Mouse (Mus musculus) spleen, postnatal 14 days (tissue): Measurements from ENCODE around the gene Fbh1.
A peak's percentile ranks its signal among the peaks of the same experiment; 100 is the strongest.

Experiments
- DNase-seq, 2 experiments: peaks; one replicate each; pipeline ENCODE4 v3.0.0; 2021 to 2022; ENCODE audit warnings: low spot score in 2 of 2

The Fbh1 gene

DNA sequence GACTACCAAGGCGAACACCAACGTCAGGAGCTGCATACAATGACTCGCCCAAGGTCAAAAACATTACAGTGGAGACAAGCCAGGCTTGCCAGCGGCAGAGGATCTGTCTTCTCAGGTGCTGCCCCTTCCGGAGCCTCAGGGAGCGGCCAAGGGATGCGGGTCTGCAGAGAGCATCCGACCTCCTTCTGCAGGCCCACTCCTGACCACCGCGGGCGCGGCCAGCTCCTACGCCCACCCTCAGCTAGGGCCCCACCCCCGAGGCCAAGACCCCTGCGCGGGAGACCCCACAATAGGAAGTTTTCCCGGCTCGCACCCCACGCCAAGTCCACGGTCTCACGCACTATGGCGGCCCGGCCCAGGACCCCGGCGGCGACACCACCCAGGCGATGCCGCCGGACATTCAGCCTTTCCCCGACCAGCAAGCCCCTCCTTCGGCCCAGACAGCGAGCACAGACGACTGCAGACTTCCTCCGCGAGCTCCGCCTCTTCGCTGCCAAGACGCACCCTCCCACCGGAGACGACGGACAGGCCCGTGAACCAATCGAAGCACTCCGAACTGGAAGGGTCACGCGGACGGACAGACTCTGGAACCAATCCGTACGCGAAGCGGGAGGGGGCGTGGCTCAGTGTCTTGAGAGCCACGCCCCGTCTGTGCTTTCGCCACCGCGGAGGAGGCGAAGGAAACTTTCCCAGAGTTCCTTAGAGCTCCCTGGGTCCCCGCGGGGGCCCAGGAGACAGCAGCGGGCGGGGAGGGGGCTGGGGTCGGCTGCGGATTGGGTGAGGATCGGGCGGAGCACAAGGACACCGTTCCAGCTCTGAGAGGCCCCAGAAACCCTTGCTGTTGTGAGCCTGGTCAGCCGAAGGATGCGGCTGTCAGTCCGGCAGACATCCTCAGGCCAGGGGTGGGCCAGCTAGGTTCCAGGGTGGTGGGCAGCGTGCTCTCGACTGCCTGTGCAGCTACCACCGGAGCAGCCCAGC is at the start of gene Fbh1, which contains the start of gene Ankrd16:
Gene Fbh1 (minus strand): TSS at position 492 of the 978 bp plus-strand sequence.
Gene Ankrd16 (plus strand): TSS at position 786 of the 978 bp plus-strand sequence.
- DNase-seq: peak; percentile 100

DNA sequence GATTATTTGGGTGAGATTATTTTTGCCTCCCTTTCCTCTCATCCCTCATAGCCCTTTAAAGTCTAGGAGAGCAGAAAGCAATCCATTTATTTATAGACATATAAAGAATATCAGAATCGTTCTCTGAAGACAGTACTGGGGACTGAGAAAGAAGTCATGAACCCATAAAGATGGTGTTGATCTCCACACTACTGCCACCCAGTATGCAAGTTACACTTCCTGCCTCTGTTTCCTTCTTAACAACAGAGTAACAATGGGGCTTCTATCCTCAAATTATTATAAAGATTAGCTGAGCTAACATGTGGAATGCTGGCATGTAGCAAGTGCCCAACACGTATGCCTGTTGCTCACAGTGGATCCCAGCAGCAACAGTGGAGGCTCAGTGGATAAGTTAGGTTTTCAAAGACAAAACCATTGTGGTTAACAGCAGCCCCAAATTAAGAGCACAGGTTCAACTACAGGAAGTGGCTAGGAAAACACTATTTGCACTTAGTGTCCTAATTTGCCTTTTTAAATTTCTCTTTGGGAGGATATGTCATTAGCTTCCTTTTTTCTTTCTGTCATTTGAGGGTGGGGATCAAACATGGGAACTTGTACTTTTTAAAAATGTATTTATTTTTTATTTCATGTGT is 24.0 kb upstream of the Fbh1 start:
- no peak for DNase-seq

GRCm38 (mm10) chr2:11797930-11798364 is 20.6 kb upstream of the Fbh1 start:
- no peak for DNase-seq

DNA sequence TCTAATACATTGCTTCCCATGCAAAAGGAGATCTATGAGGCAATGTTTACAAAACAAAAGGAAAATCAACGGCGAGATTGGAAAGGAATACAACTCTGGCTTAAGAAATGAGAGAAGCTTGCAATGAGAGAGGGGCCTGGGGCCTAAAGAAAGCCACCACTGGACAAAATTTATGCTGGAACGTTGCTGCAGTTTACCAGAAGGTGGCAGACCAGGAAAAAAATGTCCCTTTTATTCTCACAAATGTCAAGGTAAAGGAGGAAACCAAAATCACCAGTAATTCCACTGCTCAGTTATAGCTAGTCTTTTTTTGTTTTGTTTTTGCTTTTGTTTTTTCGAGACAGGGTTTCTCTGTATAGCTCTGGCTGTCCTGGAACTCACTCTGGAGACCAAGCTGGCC is 17.3 kb upstream of the Fbh1 start:
- DNase-seq: no peak

- DNase-seq: no peak
Observed at GRCm38 (mm10) chr2:11784159-11784558, 6.8 kb upstream of the Fbh1 start.

DNA sequence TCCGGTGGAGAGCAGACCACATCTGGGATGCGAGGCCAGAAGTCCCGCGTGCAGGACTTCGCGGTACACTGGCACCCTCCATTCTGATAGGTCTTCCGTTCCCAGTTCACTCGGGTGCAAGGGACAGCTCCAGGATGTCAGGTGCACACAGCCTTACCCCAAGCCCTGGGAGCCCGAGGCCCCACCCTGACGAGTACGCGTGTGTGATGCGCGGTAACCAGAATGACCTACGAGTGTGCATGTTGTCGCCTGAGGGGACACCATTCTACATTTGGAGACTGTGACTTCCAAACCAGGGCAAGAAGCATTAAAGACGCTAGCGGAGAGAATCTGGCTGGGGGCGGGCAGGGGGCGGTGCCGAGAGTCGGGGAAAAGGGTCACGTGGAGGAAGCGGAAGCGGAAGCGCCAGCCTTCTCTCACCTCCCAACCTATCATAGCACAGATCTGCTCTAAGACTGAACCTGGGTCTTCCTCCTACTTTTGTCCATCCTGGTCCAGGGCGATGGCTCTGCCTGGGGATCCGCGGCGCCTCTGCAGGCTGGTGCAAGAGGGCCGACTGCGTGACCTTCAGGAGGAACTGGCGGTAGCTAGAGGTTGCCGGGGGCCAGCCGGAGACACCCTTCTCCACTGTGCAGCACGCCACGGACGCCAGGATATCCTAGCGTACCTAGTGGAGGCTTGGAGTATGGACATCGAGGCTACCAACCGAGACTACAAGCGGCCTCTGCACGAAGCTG is 873 bp upstream of the Fbh1 start:
- DNase-seq: peak; percentile 59 to 69

- no peak for DNase-seq
Observed at GRCm38 (mm10) chr2:11776415-11776814, 967 bp downstream of the Fbh1 start.

DNA sequence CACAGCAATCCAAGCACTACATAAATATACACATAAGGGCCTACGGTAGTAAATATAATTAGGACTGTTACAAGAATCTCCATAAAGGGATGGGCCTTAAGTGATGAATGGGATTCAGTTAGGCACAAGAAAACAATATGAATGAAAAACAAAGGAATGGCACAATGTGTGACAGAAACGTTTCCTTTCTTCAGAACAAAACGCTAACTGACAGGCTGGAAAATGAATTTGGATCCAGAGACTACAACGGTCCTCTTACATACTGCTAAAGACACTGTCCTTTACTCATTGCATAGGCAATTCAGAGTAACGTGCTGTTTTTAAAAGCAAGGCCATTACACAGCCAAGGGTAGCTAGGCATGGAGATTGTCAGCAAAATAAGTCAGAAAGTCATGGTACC is 2.3 kb downstream of the Fbh1 start:
- DNase-seq: no peak

- DNase-seq: no peak
Observed at GRCm38 (mm10) chr2:11774426-11774825, 3.0 kb downstream of the Fbh1 start.

GRCm38 (mm10) chr2:11772401-11772800 is 5.0 kb downstream of the Fbh1 start:
- no peak for DNase-seq

GRCm38 (mm10) chr2:11771701-11772100 is 5.7 kb downstream of the Fbh1 start:
- DNase-seq: no peak

- DNase-seq: no peak
Observed at GRCm38 (mm10) chr2:11767161-11767545, 10.2 kb downstream of the Fbh1 start.

DNA sequence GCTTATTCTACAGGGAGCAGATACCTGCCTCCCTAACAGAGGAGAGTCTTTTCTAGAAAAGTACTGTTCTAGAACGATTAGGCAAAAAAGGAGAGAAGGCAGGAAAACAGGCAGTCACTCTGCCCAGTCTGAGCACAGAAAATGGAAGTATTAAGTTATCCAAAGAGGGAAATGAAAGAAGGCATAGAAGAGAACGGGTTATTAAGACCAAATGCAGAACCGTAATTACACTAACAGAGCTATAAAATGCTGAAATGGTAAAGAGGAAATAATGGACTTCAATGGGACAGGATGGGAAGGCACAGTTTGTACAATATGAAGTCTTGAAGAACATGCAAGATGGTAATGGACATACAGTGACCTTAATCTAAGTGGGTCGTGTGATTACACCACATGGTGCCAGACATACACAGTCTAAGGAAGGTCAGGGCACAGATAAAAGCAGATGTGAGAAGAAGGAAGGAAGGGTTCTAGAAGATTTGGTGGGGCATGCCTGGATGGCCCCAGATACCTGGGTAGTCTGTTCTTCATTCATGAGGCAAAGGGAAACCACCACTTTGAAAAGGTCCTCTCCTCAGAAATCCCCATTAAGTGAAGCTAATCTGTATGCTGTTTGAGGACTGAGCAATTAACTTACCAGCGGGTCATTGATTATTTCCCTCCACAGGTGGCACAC is 10.8 kb downstream of the Fbh1 start:
- DNase-seq: no peak

GRCm38 (mm10) chr2:11765694-11766093 is 11.7 kb downstream of the Fbh1 start:
- no peak for DNase-seq

GRCm38 (mm10) chr2:11762541-11762940 is 14.8 kb downstream of the Fbh1 start:
- no peak for DNase-seq

DNA sequence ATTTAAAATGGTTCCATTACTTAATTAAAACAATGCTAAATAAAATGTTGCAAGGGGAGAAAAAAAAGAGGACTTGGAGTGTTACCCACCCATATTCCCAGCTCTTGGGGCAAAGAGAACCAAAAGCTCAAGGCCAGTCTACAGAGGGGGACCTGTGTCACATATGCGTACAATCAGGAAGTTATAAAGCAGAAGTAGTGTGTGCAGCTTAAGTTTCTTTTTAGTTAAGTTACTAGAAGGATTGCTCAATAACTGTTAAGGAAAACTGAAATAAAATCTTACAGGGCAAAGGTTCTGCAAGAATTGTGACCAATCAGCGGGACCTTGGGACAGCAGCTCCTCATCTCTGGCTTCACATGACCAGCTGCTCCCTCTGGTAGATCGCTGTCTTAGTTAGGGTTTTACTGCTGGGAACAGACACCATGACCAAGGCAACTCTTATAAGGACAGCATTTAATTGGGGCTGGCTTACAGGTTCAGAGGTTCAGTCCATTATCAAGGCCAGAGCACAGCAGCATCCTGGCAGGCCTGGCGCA is 37.8 kb downstream of the Fbh1 start:
- no peak for DNase-seq

DNA sequence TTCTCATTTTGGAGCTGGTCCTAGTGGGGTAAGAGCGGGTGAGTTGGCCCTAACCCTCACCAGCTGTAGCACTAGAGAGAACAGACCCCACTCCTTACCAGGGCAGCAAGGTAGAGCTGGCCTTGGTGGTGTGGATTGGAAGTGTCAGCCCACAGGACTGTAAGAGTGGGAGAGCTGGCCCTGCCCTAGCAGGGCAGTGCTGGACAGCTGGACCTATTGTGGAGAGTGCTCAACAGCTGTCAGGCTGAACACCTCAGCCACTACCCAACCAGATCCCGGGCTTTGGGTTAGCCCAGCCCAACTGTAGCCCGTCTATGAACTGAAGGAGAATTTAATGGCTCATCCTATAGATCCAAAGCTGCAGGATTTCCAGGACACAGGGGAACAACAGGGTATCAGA is 38.6 kb downstream of the Fbh1 start:
- DNase-seq: no peak

DNA sequence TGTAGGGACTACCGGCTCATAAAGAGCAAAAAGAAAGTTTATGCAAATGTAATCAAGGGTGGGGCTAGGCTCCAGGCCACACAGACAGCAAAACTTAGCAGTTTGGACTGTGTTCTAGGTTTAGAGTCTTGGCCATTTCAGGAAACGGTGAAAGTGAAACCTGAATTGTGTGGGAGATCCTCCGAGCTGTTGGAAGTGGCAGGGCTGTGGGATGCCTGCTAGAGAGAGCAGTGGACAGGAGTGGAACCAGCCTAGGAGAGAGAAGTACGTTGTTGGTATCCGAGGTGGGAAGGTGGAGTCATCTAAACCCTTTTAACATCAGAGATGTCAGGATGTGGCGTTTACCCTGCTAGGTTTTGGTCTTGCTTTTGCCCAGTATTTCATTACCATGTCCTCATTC is 41.5 kb downstream of the Fbh1 start:
- no peak for DNase-seq

- no peak for DNase-seq
Observed at GRCm38 (mm10) chr2:11732978-11733377, 44.4 kb downstream of the Fbh1 start.

DNA sequence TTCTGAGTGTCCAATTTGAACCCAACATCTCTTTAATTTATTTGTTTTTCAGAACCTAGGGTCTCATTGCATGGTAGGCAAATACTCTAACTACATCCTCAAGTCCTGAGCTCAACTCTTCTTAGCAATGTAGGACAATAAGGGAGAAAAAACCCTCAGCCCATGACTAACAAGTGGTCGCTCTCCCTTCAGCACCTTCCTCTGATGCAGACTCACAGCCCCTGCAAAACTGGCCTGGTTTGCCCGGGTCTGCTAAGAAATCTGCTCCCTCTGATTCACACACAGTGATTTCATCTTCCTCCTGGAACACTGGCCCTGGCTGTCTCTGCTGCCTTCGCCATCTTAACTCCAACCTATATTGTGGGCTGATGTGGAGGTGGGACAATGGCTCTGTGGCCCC is 48.3 kb downstream of the Fbh1 start:
- DNase-seq: no peak

GRCm38 (mm10) chr2:11727574-11727973 is 49.8 kb downstream of the Fbh1 start:
- no peak for DNase-seq
